Mouse (Mus musculus) stomach, embryonic 15.5 days (tissue): ENCODE measurements around the gene Olfr324. TPM values are rescaled to one million over a fixed set of nuclear protein-coding genes. Genes with fewer than 3 reads are reported as not detected.

Experiments used
- ATAC-seq: fragments of 200-750 bp; cut with Nextera tagmentation; 2 replicates; pipeline ENCODE4 v1.8.0; 2017; ENCODE audit warnings: low read depth, moderate number of reproducible peaks, moderate TSS enrichment; ENCODE audit not compliant: insufficient read depth, low FRiP score
- H3K27ac ChIP-seq: fragments of 300-500 bp; sonication (generic); 2 replicates; pipeline ENCODE4 v1.5.1; 2015; ENCODE audit warnings: mild to moderate bottlenecking, inconsistent platforms
- H3K27me3 ChIP-seq: fragments of 300-500 bp; sonication (generic); replicated peaks from 2 replicates; pipeline ENCODE4 v1.6.1; 2015; ENCODE audit warnings: inconsistent platforms
- H3K36me3 ChIP-seq: fragments of 300-500 bp; sonication (generic); 2 replicates; pipeline ENCODE4 v1.6.1; 2015; ENCODE audit warnings: inconsistent platforms
- H3K4me1 ChIP-seq: fragments of 300-500 bp; sonication (generic); 2 replicates; pipeline ENCODE4 v1.6.1; 2015; ENCODE audit warnings: inconsistent platforms
- H3K4me2 ChIP-seq: fragments of 300-500 bp; sonication (generic); 2 replicates; pipeline ENCODE4 v1.6.1; 2015; ENCODE audit warnings: mild to moderate bottlenecking, inconsistent platforms
- H3K4me3 ChIP-seq: fragments of 300-500 bp; sonication (generic); replicated peaks from 2 replicates; pipeline ENCODE4 v1.5.1; 2015; ENCODE audit warnings: inconsistent platforms
- H3K9ac ChIP-seq: fragments of 300-500 bp; sonication (generic); 2 replicates; pipeline ENCODE4 v1.6.1; 2015; ENCODE audit warnings: inconsistent platforms
- H3K9me3 ChIP-seq: fragments of 300-500 bp; sonication (generic); 2 replicates; pipeline ENCODE4 v1.6.1; 2016; ENCODE audit warnings: inconsistent platforms
- WGBS: fragments of 180-500 bp; shearing (Covaris S2); methylation state at CpG from one replicate; pipeline ENCODE4 v1.1.7; 2015; 5-methylcytosine and 5-hydroxymethylcytosine counted together
- polyA plus RNA-seq: library from polyadenylated mRNA; unstranded; fragments of >200 nt; fragmentation: Nextera tagmentation; extraction: Ambion mirVana; gene quantifications from 2 replicates; pipeline ENCODE4 v1.2.1, GENCODE M21; 2015

Gene Olfr324
- polyA plus RNA-seq, 1 experiment from 2014 or later, result not detected

DNA sequence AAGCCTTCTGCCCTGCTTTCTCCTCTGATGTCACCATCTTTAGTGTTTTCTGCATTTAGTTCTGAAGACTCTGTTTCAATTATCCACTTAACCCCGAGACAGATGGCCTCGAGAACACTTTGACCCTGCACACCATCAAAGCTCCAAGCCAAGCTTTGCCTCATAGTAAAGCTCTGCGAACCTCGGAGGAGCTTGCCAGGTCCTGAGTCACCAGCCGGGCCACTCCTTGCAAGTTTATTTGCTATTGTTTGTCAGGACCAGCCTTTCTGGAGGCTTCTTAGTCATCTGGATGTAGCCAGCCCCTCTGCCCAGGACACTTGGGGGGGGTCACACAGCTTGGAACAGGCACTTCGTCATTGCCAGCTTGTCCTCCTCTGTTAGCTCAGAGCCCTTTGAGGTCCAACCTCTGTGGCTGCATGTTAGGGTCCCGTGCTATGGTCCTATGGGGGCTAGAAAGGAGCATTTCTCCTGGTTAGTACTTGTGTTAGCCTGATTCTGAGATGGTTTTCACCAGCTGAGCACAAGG lies 43.3 kb downstream of the Olfr324 start:
- WGBS, result 38% methylated on average over 7 of the region's 7 CpGs
- Histone ChIP-seq H3K27me3 (peaks cover 6% of the 10 kb centered on the region), H3K9me3 (no peaks in the 10 kb centered on the region), H3K27ac (no peak overlapping the region), H3K4me2 (no peak overlapping the region), H3K4me3 (no peak overlapping the region), H3K4me1 (no peaks in the 10 kb centered on the region; the same call in 1 of the 2 replicates), H3K9ac (no peak overlapping the region), H3K36me3 (no peaks in the 10 kb centered on the region)
- ATAC-seq, result no peak

DNA sequence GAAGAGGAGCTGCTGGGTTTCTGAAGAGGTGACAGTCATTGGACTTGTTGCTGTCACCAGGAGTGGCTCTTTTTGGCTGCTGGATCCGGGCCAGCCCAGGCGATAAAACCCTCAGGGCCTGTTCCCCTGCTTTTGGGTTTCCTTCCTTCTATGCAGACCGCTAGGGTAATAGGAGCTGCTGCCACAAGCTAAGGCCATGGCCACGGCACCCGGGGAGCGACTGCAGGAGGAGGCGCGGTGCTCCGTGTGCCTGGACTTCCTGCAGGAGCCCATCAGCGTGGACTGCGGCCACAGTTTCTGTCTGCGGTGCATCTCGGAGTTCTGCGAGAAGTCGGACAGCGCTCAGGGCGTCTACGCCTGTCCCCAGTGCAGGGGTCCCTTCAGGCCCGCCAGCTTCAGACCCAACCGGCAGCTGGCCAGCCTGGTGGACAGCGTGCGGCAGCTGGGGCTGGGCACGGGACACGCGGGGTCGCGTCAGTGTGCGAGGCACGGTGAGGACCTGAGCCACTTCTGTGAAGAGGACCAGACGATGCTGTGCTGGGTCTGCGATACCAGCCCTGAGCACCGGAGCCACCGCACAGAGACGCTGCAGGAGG lies 45.5 kb downstream of the Olfr324 start, which contains the start of gene Trim58:
Trim58 (plus strand) TSS at position 194 of the 596 bp plus-strand sequence.
- peak; percentile 56; the same call in 1 of the 2 replicates for ATAC-seq
- peak within 1 kb of the TSS; percentile 34 for H3K4me3 ChIP-seq
- peak within 1 kb of the TSS; percentile 70 for H3K4me2 ChIP-seq
- peak within 1 kb of the TSS; percentile 9; the same call in 1 of the 2 replicates for H3K9ac ChIP-seq
- peaks cover 6% of the 10 kb centered on the region for H3K27me3 ChIP-seq
- H3K27ac ChIP-seq, result no peak within 1 kb of the TSS
- no peaks in the 10 kb centered on the region for H3K36me3 ChIP-seq
- WGBS, result 3% methylated on average over 34 of the region's 34 CpGs
- no peaks in the 10 kb centered on the region; the same call in 1 of the 2 replicates for H3K4me1 ChIP-seq
- no peaks in the 10 kb centered on the region for H3K9me3 ChIP-seq

DNA sequence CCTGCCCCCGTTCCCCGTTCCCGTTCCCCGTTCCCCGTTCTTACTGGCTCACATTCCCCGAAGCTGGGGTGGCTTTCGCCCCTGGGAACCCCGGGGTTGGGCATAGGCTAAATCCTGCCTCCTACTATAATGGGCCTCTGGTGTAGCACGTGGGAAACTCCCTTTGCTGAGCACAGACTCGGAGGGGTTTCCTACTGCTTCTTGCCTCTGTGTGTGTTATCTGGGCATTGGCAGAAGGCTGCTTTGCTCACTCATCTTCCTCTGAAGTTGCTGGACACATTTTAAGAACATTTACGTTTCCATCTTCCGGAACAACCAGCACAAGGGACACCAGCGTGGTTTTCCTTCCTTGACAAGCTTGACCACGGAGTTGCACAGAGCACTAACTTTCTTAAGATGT lies 46.1 kb downstream of the Olfr324 start:
- Histone ChIP-seq H3K9me3 (no peaks in the 10 kb centered on the region), H3K4me1 (no peaks in the 10 kb centered on the region; the same call in 1 of the 2 replicates), H3K27me3 (peaks cover 6% of the 10 kb centered on the region), H3K9ac (no peak overlapping the region), H3K27ac (no peak overlapping the region), H3K4me2 (peak overlapping the region; percentile 70), H3K4me3 (peak overlapping the region; percentile 34; the same call in 1 of the 2 replicates), H3K36me3 (no peaks in the 10 kb centered on the region)
- WGBS, result 28% methylated on average over 14 of the region's 14 CpGs
- peak; percentile 61; the same call in 1 of the 2 replicates for ATAC-seq

DNA sequence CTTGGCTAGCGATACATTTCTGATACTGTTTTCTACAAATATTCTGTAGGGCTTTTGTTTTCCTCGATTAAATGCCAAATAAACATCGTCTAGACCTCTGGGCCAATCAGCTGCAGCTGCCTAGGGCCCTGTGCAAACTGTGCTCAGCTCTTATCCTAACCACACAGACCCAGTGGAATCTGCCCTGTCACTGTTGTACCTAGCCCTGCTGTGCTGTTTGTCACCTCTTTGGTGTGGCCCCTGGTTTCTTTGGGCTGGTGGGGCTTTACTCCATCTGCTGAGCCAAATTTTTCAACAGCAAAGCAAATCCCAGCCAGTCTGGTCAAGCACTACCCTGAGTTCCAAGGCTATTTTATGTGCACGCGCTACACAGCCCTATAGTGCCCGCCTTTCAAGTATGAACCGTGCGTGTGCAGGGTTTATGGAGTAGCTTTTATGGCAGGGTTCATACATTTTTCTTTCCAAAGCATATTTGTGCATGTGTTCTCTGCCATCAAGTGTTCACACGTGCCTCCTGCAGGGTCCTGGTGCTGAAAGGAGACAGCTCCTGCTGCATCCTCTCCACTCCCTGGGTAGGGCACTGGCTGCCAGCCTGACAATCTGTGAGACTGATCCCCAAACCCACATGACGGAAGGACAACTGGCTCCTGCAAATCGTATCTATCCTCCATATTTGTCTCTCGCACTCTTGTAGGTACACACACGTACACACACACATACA lies 46.9 kb downstream of the Olfr324 start:
- Histone ChIP-seq H3K27ac (no peak overlapping the region), H3K36me3 (no peaks in the 10 kb centered on the region), H3K9ac (no peak overlapping the region), H3K4me1 (no peaks in the 10 kb centered on the region; the same call in 1 of the 2 replicates), H3K27me3 (peaks cover 6% of the 10 kb centered on the region), H3K4me3 (no peak overlapping the region), H3K9me3 (no peaks in the 10 kb centered on the region), H3K4me2 (no peak overlapping the region)
- ATAC-seq, result peak; percentile 93
- 78% methylated on average over 13 of the region's 13 CpGs for WGBS

DNA sequence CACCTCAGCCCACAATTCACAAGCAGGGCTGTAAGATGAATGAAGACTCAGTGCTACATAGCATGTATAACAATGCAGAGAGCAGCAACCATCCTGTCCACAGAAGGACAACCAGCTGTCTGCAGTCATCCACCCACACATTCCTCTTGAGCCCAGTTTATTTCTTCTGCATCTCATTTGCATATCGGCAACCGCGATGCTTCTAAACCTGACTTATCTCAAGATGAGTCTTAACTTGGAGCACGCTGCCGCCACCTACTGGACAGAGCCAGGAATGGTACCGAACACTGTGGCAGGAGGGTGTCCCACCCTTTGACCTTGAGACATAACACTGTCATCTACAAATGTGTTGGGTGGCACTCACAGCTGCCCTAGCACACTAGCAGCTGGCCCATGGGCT lies 48.4 kb downstream of the Olfr324 start:
- H3K4me1 ChIP-seq, result no peaks in the 10 kb centered on the region; the same call in 1 of the 2 replicates
- H3K9ac ChIP-seq, result no peak overlapping the region
- no peak overlapping the region for H3K4me3 ChIP-seq
- no peak for ATAC-seq
- H3K27me3 ChIP-seq, result peaks cover 6% of the 10 kb centered on the region
- H3K27ac ChIP-seq, result no peak overlapping the region
- 34% methylated on average over 6 of the region's 6 CpGs for WGBS
- H3K36me3 ChIP-seq, result no peaks in the 10 kb centered on the region
- H3K4me2 ChIP-seq, result no peak overlapping the region
- no peaks in the 10 kb centered on the region for H3K9me3 ChIP-seq

Other genes starting within 250 kb of the Olfr324 start
- 237 and 326 TPM in 2 replicates for gene Lypd8, start 216.1 kb upstream of the Olfr324 start, polyA plus RNA-seq
- gene 1810065E05Rik, start 174.0 kb upstream of the Olfr324 start, polyA plus RNA-seq, result 0.19 and 0.24 TPM in 2 replicates
- not detected in 2 replicates for gene Gm12253, start 162.6 kb upstream of the Olfr324 start, polyA plus RNA-seq
- not detected in 2 replicates for gene Lypd9, start 142.2 kb upstream of the Olfr324 start, polyA plus RNA-seq
- gene Olfr30, start 132.8 kb upstream of the Olfr324 start, polyA plus RNA-seq, result not detected in 2 replicates
- not detected in 2 replicates for gene Olfr332, start 102.6 kb upstream of the Olfr324 start, polyA plus RNA-seq
- gene Olfr331, start 92.5 kb upstream of the Olfr324 start, polyA plus RNA-seq, result not detected in 2 replicates
- not detected in 2 replicates for gene Olfr330, start 60.3 kb upstream of the Olfr324 start, polyA plus RNA-seq
- not detected in 2 replicates for gene Olfr329-ps, start 48.7 kb upstream of the Olfr324 start, polyA plus RNA-seq
- 0.06 TPM in 1 of 2 replicates, not detected in the other for gene Olfr328, start 39.5 kb upstream of the Olfr324 start, polyA plus RNA-seq
- gene Olfr224, start 24.6 kb upstream of the Olfr324 start, polyA plus RNA-seq, result not detected in 2 replicates
- gene Olfr325, start 17.4 kb upstream of the Olfr324 start, polyA plus RNA-seq, result not detected in 2 replicates
- 0.84 and 2.3 TPM in 2 replicates for gene 2210407C18Rik, start 21.0 kb downstream of the Olfr324 start, polyA plus RNA-seq
- gene Olfr323, start 35.4 kb downstream of the Olfr324 start, polyA plus RNA-seq, result not detected in 2 replicates
- gene Trim58, start 45.4 kb downstream of the Olfr324 start, polyA plus RNA-seq, result 0.45 and 1.2 TPM in 2 replicates
- not detected in 2 replicates for gene Olfr322, start 63.7 kb downstream of the Olfr324 start, polyA plus RNA-seq
- not detected in 2 replicates for gene Olfr320, start 86.0 kb downstream of the Olfr324 start, polyA plus RNA-seq
- not detected in 2 replicates for gene Olfr319, start 104.0 kb downstream of the Olfr324 start, polyA plus RNA-seq
- not detected in 2 replicates for gene Olfr318, start 128.9 kb downstream of the Olfr324 start, polyA plus RNA-seq
- not detected in 2 replicates for gene Olfr317, start 144.1 kb downstream of the Olfr324 start, polyA plus RNA-seq
- not detected in 2 replicates for gene Olfr316, start 157.6 kb downstream of the Olfr324 start, polyA plus RNA-seq
- not detected in 2 replicates for gene Olfr315, start 178.1 kb downstream of the Olfr324 start, polyA plus RNA-seq
- gene Olfr314, start 187.8 kb downstream of the Olfr324 start, polyA plus RNA-seq, result not detected in 2 replicates
- 9.6 and 14.0 TPM in 2 replicates for gene Fam183b, start 206.8 kb downstream of the Olfr324 start, polyA plus RNA-seq
- gene Olfr313, start 219.9 kb downstream of the Olfr324 start, polyA plus RNA-seq, result not detected in 2 replicates
- gene Olfr312, start 234.1 kb downstream of the Olfr324 start, polyA plus RNA-seq, result not detected in 2 replicates
- not detected in 2 replicates for gene Olfr311, start 244.1 kb downstream of the Olfr324 start, polyA plus RNA-seq